Mouse (Mus musculus) E14TG2a.4 (cell line): ENCODE results near the gene Cage1.

Source experiments
- CTCF ChIP-seq: conservative IDR thresholded peaks from 2 replicates; pipeline ENCODE4 v1.5.1; 2014; ENCODE audit warnings: low read length
- POU5F1 ChIP-seq: IDR thresholded peaks from 2 replicates; pipeline ENCODE4 v1.6.1; 2014; ENCODE audit warnings: low read length, borderline replicate concordance

DNA sequence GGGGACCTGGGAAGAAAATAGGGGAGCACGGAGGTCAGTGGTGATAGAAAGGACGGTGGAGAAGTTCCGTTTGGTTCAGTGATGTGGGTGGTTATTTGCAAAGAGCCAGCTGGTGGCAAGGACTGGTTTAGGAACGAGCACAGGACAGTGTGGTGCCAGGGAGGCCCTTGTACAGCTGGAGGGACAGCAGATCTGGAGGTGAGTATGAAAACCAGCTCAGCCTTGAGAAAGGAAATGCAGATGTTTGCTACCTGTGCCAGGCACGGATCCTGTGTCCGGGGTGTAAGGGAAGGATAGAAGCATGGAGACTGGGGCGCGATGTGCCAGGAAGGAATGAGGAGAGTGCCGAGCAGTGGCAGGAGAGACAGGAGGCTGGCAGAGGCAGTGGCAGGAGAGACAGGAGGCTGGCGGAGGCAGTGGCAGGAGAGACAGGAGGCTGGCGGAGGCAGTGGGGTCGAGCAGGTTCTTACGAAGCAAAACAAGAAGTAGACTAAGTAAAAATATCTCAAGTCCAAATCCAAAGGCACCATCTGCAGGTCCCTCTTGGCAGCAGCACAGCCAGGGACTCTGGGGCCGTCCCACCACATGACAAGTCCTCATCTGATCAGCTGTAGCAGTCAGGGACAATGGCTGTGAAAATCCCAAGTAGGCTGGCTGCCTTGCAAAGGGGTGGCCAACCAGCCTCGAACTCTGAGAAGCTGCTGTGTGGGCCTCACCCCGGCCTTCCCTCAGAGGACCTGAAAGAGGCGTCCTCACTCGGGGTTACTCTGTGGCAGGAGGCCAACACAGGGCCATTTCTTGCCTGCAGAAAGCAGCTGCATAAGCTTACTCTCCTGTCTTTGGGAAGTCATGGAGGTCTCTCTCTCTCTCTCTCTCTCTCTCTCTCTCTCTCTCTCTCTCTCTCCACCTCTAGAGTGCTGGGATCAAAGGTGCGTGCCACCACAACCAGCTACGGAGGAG lies 72.5 kb downstream of the Cage1 start:
- no peak for TF ChIP-seq CTCF
- TF ChIP-seq POU5F1: no peak
